Mouse (Mus musculus): Measurements from ENCODE around the gene Slc35d3.
A peak's percentile ranks its signal among the peaks of the same experiment; 100 is the strongest.

Slc35d3 gene

DNA sequence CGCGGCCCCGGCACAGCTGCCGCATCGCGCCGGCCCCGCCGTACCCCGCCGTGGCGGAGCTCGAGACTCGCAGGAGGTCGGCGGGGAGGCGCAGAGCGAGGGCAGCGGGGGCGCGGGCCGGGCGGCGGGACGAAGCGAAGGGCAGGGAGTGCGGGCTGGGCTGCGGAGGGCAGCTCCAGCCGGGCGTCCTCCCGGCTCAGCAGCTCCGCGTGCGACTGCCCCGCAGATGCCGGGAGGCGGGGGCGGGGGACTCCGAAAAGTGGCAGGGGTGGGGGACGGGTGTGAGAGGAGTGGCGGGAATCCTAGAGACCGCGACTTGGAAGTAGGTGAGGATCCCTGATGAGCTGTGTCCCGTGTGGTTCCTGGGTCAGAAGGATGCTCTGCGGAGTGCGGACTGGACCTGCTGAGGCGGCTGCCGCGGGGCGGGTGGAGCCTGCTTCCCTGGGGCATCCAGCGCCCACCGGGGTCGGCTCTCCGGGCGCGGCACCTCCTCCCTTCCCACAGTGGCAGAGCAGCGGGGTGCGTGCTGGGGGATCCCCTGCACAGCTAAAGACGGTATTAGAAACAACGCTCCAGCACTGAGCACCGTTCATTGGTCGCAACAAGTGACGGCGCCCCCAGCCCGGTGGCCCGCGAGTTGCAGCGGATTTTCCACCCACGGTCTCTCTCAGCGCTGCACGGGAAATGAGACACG, at the start of gene Slc35d3:
Gene Slc35d3, minus strand, starts transcription at position 462 of the 694 bp plus-strand sequence.
- no peak for DNase-seq

DNA sequence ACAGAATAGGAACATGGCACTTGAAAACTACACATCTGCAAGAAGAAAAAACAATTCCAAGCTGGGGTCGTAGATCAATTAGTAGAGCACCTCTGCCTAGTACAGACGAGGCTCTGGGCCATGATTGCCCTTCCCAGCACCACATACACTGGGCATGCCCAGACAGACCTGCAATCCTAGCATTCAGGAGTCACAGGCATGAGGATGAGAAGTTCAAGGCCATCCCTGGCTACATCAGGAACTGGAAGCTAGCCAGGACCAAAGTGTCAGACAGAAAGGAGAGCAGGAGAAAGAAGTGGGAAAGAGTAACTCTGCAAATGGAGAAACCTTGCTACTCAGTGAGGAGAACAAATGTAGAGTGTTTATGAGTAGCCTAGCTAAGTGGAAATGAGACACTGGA, 48.9 kb upstream of the Slc35d3 start:
- DNase-seq = no peak

GRCm38 (mm10) chr10:19893976-19894375, 42.7 kb upstream of the Slc35d3 start:
- DNase-seq = peak; percentile 49 to 57

DNA sequence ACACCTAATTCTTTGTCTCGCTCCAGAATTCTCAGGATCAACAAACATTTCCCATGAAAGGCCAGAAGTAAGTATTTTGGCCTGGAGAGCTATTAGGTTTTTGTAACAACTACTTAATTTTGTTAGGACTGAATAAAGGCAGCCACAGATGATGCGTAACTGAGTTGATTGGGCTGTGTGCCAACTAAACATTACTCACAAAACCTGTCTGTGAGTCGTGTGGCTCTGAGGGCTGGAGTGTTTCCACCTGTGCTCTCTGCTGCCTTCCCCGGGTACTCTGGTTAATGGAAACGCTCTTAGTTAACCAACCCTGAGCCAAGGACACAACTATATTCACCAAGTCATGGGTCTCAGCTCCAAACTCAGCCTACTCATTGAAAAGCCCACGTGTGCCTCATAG, 41.9 kb upstream of the Slc35d3 start:
- peak in 1 of 2 experiments; percentile 22 for DNase-seq

- no peak for DNase-seq
These were observed 40.4 kb upstream of the Slc35d3 start for GRCm38 (mm10) chr10:19891686-19892085.

DNA sequence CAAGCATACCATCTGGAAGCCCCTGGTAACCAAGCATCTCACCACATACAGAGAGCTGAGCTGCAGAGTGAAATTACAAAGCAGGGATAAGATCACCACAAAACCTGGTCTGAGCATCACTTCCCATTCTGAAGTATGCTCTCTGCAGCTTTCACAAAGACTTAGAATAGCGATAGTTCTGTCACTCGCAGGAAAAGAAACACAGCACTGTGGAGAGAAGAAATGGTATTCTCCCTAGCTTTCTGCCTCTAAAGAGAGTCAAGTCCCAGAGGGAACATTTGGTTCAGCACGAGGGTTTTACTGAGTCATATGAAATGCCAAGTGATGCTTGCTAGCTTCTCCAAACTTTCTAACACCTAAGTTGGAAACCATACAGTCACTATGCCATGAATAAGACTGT, 38.6 kb upstream of the Slc35d3 start:
- no peak for DNase-seq

DNA sequence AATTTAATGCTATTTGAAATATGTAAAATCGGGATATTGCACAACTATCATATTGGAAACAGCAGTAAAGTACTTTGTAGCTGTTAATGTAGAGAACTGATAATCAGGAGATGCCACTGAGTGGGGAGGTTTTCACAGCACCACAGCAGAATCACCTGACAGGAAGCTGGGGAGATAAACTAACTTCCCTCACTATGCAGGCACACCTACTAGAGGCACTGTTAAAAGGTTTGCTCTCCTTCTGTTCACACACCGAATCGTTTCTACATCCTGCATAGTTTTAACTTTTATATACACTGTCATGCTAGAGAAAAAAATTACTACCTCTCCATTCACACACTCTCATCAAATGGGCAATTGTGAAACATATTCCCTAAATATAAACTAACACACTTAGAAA, 35.0 kb upstream of the Slc35d3 start:
- DNase-seq = no peak

GRCm38 (mm10) chr10:19884409-19884808, 33.1 kb upstream of the Slc35d3 start:
- DNase-seq = no peak

GRCm38 (mm10) chr10:19880437-19880836, 29.2 kb upstream of the Slc35d3 start:
- DNase-seq = no peak

GRCm38 (mm10) chr10:19879161-19879560, 27.9 kb upstream of the Slc35d3 start:
- DNase-seq = no peak

DNA sequence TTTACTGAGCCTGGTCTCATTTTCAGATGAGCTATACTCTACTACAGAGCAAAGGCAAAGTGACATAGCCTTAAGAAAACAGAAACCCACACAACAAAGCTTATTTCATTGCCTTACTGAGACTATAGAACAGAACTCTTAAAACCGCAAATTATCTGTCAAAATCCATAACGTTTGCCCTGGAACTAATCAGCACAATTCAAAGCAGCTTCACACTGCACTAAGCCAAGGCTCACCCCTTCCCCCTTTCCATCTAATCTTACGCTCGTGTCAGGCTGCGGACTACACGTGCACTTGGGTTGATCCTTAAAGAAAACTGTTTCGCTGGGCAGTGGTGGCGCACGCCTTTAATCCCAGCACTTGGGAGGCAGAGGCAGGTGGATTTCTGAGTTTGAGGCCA, 26.4 kb upstream of the Slc35d3 start:
- DNase-seq = no peak

DNA sequence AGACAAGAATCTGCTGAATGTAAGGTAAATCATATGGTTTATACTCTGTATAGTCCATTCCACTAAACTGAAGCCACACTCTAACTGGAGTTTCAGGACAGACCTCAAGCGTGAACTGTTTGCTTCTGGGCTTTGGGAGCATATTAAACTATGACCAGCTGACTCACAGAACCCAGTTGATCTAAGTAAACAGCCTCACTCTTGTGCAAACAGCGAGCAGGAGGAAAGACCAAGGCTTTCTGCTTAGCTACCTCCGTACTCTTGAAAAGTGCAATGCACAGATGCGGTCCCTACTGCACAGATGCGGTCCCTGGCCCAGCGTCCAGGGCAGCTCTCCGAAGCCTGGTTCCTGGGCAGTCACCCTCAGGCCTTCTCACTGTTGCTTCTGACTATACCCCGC, 26.0 kb upstream of the Slc35d3 start:
- no peak for DNase-seq

- no peak for DNase-seq
These were observed 25.4 kb upstream of the Slc35d3 start for GRCm38 (mm10) chr10:19876669-19877068.

DNA sequence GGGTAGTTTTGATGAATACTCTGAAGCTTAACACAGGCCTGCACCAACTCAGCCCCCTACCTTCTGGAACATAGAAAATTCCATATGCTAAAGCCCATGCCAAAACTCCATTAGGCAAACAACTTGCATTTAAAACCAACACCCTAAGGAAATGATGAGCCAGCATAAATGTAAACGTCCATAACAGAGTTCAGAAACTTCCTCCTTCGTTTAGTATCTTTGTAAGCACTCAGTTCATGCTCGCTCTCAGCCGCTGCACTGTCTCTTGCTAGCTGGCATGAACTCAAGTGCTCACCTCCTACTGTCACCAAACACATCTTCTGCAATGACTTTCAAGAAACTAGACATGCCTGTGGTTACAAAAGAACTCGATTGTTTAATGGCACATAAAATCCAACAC, 24.1 kb upstream of the Slc35d3 start:
- no peak for DNase-seq

DNA sequence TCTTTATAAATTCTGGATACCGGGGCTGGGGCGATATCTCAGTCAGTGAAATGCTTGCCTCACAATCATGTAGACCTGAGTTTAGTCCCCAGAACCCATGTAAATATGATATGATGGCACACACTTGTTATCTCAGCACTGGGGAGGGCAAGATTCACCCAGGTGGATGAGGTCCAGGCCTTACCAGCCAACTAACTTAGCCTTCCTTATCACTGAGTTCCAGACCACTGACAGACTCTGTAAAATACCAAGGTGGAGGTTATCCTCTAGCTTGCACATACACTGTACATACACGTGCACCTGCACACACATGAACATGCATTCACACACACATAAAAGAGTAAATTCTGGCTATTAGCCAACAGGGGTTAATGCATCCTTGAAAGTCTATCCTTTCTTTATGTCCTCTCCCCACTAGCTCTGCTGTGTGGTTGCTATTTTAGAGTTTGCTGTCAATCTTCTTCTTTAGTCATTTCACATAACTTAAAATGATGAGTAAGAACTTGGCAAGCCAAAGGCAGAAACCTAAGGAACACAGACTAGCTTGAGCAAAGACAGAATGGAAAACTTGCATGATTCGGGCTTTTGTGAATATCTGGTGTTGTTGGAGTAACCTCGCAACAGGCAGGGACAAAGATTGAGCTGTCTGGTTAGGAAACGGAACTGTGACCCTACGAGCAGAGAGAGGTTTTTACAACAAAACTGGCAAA, 4.5 kb upstream of the Slc35d3 start:
- DNase-seq = no peak

DNA sequence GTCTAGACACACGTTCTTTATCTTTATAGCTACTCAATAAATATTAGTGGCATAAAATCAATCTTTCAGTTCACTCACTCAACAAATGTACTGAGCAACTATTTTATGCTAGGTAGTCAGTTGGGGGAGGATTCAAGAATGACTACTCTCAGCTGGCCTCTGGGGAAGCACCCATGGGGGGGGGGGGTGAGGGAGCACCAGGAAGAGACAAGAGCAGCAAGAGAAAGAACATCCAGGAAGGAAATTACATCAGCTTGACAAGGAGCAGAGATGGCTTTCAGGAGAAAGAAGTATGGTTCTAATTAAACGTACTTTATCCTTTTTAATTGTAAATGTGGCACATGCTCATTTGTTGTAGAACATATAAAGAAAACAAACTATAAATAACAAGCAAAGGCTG, 2.4 kb upstream of the Slc35d3 start:
- no peak for DNase-seq

- no peak for DNase-seq
These were observed 1.5 kb upstream of the Slc35d3 start for GRCm38 (mm10) chr10:19852776-19853175.

- DNase-seq = no peak
These were observed 688 bp downstream of the Slc35d3 start for GRCm38 (mm10) chr10:19850544-19850997.

- no peak for DNase-seq
These were observed 1.4 kb downstream of the Slc35d3 start for GRCm38 (mm10) chr10:19849771-19850365.

DNA sequence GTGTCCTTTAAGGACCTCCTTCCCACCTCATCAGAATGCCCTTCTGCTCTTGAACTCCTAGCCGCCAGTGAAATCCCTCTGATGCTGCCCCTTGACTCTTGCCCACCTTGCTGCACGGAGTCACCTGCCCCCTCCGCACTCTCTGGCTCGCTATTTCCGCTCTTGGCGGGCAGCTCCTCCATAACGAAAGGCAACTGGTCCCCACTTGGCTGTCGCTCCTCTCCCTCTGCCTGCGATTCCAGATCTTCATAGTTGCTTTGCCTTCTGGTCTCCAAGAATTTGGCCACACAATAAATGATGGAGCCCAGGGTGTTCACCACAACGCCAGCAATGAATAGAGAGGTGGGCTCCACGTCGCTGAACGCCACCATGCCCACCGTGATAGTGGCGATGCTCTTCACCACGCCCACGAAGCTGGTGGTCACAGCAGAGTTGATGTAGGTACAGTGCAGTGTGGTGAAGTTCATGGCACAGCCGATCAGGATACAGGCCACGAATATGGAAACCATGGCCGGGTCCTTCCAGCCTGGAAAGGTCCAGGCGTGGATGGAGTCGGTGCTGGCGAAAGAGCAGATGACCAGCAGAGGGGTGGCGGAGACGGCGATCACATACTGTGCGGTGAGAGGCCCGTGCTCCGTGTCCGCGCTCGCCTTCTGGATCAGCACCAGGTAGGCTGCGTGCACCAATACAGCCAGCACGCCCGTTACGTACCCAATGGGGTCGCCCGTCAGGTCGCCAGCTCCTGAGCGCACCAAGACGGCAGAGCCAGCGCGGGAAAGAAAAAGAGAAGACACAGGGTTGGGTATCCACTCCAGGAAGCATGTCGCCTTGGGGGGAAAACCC, 2.1 kb downstream of the Slc35d3 start:
- no peak for DNase-seq

GRCm38 (mm10) chr10:19839836-19840235, 11.4 kb downstream of the Slc35d3 start:
- no peak for DNase-seq

GRCm38 (mm10) chr10:19835887-19836710, 15.2 kb downstream of the Slc35d3 start:
- DNase-seq = no peak

Data from kidney, postnatal 25 days (tissue).